Mouse (Mus musculus) thymus, postnatal 36 days (tissue): ENCODE measurements around the gene Nek1.
A peak's percentile ranks its signal among the peaks of the same experiment; 100 is the strongest.

Source experiments
- DNase-seq, 2 experiments: peaks; one replicate each; pipeline ENCODE4 v3.0.0; 2022; ENCODE audit warnings: mixed read lengths in 2 of 2

The Nek1 gene

GRCm38 (mm10) chr8:60992910-60993638 lies at the start of gene Nek1:
Gene Nek1, plus strand, starts transcription at chr8:60993195.
- peak; percentile 97 to 98 for DNase-seq

GRCm38 (mm10) chr8:60947503-60947902 lies 45.5 kb upstream of the Nek1 start:
- no peak for DNase-seq

- no peak for DNase-seq
Observed at GRCm38 (mm10) chr8:60949859-60950258, 43.1 kb upstream of the Nek1 start.

- DNase-seq, result no peak
Observed at GRCm38 (mm10) chr8:60951271-60951670, 41.7 kb upstream of the Nek1 start.

- no peak for DNase-seq
Observed at GRCm38 (mm10) chr8:60951757-60952156, 41.2 kb upstream of the Nek1 start.

GRCm38 (mm10) chr8:60952803-60953202 lies 40.2 kb upstream of the Nek1 start:
- DNase-seq, result no peak

- DNase-seq, result no peak
Observed at GRCm38 (mm10) chr8:60954281-60955014, 38.5 kb upstream of the Nek1 start.

GRCm38 (mm10) chr8:60956847-60957246 lies 36.1 kb upstream of the Nek1 start:
- DNase-seq, result no peak

GRCm38 (mm10) chr8:60962763-60963162 lies 30.2 kb upstream of the Nek1 start:
- no peak for DNase-seq

- DNase-seq, result no peak
Observed at GRCm38 (mm10) chr8:60963931-60964330, 29.1 kb upstream of the Nek1 start.

GRCm38 (mm10) chr8:60964518-60964917 lies 28.5 kb upstream of the Nek1 start:
- DNase-seq, result no peak

- no peak for DNase-seq
Observed at GRCm38 (mm10) chr8:60965306-60965705, 27.7 kb upstream of the Nek1 start.

GRCm38 (mm10) chr8:60965741-60966140 lies 27.3 kb upstream of the Nek1 start:
- no peak for DNase-seq

GRCm38 (mm10) chr8:60969091-60969490 lies 23.9 kb upstream of the Nek1 start:
- DNase-seq, result no peak

GRCm38 (mm10) chr8:60971808-60972207 lies 21.2 kb upstream of the Nek1 start:
- no peak for DNase-seq

GRCm38 (mm10) chr8:60973448-60973847 lies 19.5 kb upstream of the Nek1 start:
- no peak for DNase-seq

- DNase-seq, result no peak
Observed at GRCm38 (mm10) chr8:60974837-60975236, 18.2 kb upstream of the Nek1 start.

- no peak for DNase-seq
Observed at GRCm38 (mm10) chr8:60976818-60977217, 16.2 kb upstream of the Nek1 start.

GRCm38 (mm10) chr8:60978496-60978895 lies 14.5 kb upstream of the Nek1 start:
- no peak for DNase-seq

GRCm38 (mm10) chr8:60981388-60981787 lies 11.6 kb upstream of the Nek1 start:
- no peak for DNase-seq

- DNase-seq, result peak; percentile 98 to 99
Observed at GRCm38 (mm10) chr8:60982701-60983687, 10.0 kb upstream of the Nek1 start, which contains the start of gene Clcn3. Gene Clcn3, minus strand, starts transcription at chr8:60983300.

- DNase-seq, result peak; percentile 48 to 61
Observed at GRCm38 (mm10) chr8:60983688-60984079, 9.3 kb upstream of the Nek1 start.
